Mouse (Mus musculus): Measurements from ENCODE around the gene Cacna2d1.

Cacna2d1 gene

DNA sequence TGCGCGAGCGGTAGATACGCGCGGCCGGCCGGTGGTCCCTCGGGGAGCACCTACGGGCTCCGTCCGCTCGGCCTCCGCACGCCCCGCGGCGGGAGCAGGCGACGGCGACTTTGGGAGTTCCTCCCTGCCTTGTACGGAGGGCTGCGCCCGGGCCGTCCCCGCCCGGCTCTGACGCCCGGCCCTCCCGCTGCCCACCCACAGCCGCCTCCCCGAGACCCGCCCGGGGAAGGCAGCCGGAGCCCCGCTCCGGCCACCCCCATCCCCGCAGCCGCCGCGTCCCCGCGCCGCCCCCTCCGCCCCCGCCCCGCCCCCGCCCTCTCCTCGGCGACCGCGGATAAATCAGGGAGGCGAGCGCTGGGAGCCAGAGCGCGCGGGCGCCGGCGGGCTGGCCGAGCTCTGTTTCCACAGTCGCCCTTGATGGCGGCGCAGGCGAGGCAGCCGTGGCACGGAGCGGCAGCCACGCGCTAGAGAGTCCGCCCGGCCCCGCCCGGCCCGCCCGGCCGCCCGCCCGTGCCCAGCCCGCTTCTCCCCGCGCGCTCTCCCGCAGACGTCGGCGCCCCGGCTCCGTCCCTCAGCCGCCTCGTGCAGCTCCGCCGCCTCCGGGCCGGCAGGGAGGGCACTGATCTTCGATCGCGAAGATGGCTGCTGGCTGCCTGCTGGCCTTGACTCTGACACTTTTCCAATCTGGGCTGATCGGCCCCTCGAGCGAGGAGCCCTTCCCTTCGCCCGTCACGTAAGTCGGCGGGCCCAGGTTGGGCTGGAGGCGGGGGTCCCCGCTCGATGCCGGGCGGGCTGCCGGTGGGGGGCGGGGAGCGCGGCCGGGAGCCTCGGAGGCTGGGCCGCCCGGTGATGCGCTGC lies at the start of gene Cacna2d1:
Gene Cacna2d1 (plus strand): TSS at position 316 of the 858 bp plus-strand sequence.
- DNase-seq (ENCODE audit: low read depth in 2 of 2, low spot score in 2 of 2): no peak

DNA sequence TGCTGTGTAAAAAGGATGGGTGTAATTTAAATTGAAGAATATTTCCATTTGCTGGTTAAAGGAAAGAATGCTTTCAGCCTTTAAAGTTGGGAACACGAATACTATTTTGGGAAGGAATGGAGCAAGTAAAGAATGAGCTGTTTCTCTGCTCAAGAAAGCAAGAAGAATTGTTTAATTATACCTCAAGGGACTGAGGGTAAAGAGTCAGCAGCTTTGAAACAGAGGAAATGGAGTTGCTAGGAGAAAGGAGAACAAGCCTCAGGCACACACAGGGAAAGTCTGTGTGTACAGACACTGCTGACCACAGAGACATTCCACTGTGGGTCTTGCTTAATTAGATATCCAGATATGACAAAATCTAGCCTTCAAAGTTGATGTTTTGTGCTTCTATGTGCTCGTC lies 39.4 kb upstream of the Cacna2d1 start:
- DNase-seq (ENCODE audit: low read depth in 2 of 2, low spot score in 2 of 2): no peak

DNA sequence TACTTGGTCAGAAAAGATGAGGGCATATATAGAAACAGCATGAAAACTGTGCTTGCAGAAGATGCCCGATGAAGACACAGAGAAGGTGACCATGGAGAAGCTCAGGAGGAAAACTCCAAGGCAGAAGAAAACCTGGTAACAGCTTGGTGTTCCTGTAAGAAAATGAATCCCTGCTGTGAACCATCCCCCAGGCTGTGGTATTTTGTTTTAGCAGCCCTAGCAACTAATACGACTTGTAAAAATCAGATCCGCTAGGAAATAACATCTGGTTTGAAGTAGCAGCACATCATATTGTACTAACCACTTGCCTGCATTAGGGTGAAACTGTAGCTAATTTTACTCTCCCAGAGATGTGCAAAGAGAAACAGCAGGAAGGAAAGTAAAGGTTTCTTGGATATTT lies 37.8 kb upstream of the Cacna2d1 start:
- DNase-seq (ENCODE audit: low read depth in 2 of 2, low spot score in 2 of 2): no peak

DNA sequence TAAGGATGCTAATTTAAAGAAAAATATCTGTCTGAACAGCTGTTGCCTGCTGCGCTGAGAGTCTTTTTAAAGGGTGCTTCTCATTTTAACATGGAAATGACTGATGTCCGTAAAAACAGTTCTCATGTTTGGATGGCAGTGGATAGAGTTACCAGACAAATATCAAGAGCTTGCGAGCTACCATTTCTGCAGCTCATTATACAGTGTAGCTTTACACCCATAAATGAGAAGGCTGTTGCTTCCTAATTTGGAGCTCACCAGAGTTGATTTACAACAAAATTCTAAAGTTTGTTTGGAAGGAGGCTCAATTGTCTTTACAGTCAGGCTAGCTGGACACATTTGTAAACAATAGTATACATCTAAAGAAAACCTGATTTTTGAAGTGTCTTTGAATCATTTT lies 28.0 kb upstream of the Cacna2d1 start:
- no peak for DNase-seq (ENCODE audit: low read depth in 2 of 2, low spot score in 2 of 2)

GRCm38 (mm10) chr5:15914931-15915330 lies 19.6 kb upstream of the Cacna2d1 start:
- no peak for DNase-seq (ENCODE audit: low read depth in 2 of 2, low spot score in 2 of 2)

GRCm38 (mm10) chr5:15928506-15928905 lies 6.0 kb upstream of the Cacna2d1 start:
- DNase-seq (ENCODE audit: low read depth in 2 of 2, low spot score in 2 of 2): no peak

- no peak for DNase-seq (ENCODE audit: low read depth in 2 of 2, low spot score in 2 of 2)
These were observed 1.5 kb upstream of the Cacna2d1 start for GRCm38 (mm10) chr5:15933017-15933416.

- DNase-seq (ENCODE audit: low read depth in 2 of 2, low spot score in 2 of 2): no peak
These were observed 713 bp upstream of the Cacna2d1 start for GRCm38 (mm10) chr5:15933581-15934375.

GRCm38 (mm10) chr5:15935234-15935728 lies 790 bp downstream of the Cacna2d1 start:
- no peak for DNase-seq (ENCODE audit: low read depth in 2 of 2, low spot score in 2 of 2)

DNA sequence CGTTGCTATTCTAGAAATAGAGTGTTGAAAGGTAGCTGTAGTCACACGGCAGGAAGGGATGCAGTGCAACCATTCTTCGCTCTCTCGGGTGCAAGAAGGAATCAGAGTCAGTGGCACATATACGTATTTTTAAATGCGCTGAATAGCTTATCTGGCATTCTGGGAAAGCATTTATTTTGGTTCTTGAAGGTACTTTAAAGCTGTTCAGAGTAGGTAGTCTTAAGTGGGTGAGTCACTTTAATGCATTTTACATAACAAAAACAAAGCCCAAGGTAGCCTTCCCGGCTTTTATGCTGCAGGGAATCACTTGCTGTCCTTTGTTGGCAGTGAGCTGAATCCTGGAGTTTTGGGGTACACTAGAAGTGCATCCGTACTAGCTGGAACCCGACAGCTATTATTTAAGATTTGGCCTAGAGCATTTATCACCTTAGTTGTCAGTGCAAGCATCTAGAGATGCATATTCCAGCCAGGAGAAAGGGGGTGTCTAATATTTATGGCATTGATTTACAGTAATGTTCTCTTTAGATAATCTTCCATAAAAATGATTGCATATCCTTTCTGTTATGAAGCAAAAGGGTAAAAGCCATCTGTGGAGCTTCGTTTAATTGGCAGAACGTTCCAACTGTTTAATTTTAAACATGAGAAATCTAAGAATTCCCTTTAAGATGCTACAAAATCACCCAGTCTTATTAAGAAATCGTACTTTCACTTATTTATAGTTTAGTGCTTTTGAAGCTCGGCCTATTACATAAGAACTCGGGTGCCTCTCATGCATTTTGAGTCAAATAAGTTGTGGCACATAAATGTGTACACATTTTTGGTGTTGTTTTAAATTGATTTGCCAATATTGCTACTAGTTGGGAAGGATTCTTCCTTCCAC lies 1.6 kb downstream of the Cacna2d1 start:
- no peak for DNase-seq (ENCODE audit: low read depth in 2 of 2, low spot score in 2 of 2)

- no peak for DNase-seq (ENCODE audit: low read depth in 2 of 2, low spot score in 2 of 2)
These were observed 6.8 kb downstream of the Cacna2d1 start for GRCm38 (mm10) chr5:15941191-15941725.

GRCm38 (mm10) chr5:15942051-15942450 lies 7.6 kb downstream of the Cacna2d1 start:
- DNase-seq (ENCODE audit: low read depth in 2 of 2, low spot score in 2 of 2): no peak

- DNase-seq (ENCODE audit: low read depth in 2 of 2, low spot score in 2 of 2): no peak
These were observed 14.0 kb downstream of the Cacna2d1 start for GRCm38 (mm10) chr5:15948290-15949037.

GRCm38 (mm10) chr5:15959760-15960159 lies 25.3 kb downstream of the Cacna2d1 start:
- no peak for DNase-seq (ENCODE audit: low read depth in 2 of 2, low spot score in 2 of 2)

DNA sequence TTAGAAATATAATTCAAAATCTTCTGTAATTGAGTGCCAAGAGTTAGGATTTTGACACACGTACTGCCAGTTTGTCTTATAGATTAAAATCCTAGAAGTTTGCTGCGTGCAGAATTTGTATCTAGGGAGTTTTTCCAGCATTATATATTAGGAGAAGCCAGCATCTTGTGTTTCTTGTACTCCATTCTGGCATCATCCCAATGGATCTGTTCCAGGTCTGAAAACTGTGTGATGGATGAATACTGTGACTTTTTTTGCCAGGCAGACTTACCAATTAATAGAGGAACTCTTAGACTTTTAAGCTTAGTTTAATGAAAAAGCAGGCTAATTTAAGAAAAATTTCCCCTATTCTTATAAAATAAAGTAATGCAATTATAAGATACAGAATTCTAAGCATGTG lies 27.4 kb downstream of the Cacna2d1 start:
- DNase-seq (ENCODE audit: low read depth in 2 of 2, low spot score in 2 of 2): no peak

DNA sequence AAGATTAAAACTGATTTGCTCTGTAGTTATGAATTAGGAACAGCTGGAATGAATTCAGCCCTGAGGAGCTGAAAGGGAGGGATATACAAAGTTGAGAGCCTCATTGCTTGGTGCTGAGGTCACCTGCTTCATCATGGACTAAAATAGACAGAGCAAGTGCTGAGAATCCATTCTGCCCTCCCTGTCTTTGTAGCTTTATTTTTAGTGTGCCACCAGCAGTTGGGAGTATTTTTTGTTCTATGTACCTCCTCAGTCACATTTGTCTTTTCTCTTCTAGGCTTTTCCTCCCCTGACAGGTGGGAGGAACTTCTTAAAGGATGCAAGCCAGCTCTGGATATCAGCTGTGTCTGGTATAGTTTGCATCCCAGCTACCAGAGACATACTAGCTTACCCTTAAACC lies 32.4 kb downstream of the Cacna2d1 start:
- no peak for DNase-seq (ENCODE audit: low read depth in 2 of 2, low spot score in 2 of 2)

DNA sequence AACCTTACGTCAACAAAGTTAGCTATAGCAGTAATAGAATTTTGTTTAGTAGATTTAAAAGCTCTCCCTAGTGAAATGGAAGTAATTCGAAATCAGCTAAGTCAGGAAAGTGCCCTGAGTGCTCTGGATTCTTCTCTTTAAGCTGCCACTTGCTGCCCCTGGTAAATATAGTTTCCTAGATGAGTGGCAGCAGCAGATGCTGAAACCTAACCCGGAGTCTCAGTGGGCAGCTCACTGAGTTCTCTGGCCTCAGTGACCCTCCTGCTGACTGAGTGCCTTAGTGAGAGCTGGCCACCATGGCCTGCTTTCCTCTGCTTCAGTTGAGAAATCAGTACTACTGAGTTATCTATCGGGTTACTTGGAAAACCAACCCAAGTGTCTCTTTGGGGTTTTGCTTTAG lies 37.3 kb downstream of the Cacna2d1 start:
- no peak for DNase-seq (ENCODE audit: low read depth in 2 of 2, low spot score in 2 of 2)

- no peak for DNase-seq (ENCODE audit: low read depth in 2 of 2, low spot score in 2 of 2)
These were observed 37.9 kb downstream of the Cacna2d1 start for GRCm38 (mm10) chr5:15972351-15972750.

DNA sequence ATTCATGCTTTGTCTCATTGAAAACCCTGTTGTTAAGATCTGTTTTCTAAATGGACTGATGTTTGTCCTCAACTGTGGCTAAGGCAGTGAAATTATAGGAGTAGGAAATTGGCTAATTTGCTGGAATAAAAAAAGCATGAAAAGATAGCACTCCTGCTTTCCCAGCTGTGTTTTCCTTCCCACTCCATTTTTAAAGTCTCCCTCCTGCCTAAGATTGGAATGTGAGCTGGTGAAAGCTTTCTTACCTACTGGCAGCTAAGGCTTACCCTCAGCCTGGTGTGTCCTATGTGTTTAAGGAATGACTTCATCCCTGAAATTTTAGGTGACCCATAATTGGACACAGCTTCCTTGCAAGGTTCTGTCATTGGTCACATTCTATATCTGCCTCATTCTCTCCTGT lies 40.2 kb downstream of the Cacna2d1 start:
- no peak for DNase-seq (ENCODE audit: low read depth in 2 of 2, low spot score in 2 of 2)

DNA sequence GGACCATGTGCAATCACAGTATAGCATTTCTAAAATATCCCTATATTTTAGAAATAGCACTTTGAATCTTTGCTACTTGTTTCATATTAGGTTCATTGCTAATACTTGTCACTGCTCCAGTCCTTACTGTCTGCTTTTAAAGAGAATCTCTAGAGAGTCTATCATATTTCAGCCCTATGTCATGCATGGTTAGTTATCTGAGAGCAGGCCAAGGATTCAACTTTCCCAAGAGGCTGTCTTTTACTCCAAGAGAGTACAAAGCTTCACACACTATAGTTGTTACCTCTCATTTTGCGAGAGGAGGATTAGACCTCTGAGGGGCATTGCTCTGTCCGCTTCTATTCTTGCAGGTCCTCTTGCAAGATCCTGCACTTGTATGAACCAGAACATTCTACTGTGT lies 44.7 kb downstream of the Cacna2d1 start:
- no peak for DNase-seq (ENCODE audit: low read depth in 2 of 2, low spot score in 2 of 2)

Measured in CD8-positive naive resting alpha-beta T cell, adult 2 months (primary cell).